Mouse (Mus musculus): ENCODE results near the gene Spns2. TPM values are rescaled to one million over a fixed set of nuclear protein-coding genes. Genes with fewer than 3 reads are reported as not detected.

Spns2 gene
- polyA plus RNA-seq, 1 experiment from 2014 or later, result 8.8 TPM

DNA sequence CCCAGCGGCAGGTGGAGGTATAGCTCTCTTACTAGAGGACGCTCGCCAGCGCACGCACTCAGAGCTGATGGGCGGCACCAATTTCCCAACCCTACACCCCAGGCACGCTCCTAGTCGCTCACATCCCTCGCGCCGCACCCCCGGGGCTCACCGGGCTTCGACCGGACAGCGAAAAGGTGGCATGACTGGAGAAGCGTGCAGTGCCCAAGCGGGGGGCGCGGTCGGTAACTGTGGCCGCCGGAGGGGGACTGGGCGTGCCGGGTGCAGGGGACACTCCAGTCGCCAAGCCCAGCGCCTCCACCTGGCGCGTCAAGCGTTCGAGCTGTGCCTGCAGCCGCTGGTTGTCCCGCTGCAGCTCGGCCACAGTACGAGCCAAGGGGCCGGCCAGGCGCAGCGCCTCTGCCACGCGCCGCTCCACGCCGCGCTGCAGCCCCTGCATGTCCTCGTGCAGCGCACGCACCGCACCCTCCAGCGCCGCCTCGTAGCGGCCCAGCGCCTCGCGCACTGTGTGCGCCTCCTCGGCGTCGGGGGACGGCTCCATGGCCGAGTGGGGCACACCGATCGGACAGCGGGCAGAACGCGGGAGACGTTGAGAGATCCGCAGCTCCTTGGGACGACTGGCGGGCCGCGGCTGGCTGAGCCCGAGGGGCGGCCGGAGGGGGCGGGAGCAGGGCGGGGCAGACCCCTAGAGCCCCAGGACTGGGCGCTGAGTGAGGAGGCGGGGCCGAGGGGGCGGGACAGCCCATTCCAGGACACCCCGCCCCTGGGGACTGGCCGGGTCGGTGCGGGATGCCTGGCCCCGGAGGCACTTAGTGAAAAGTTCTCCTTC, 78.4 kb downstream of the Spns2 start, which contains the start of gene Smtnl2:
TSS of gene Smtnl2 (minus strand) at position 621 of the 829 bp plus-strand sequence.
- peak within 1 kb of the TSS; percentile 64 for H3K4me3 ChIP-seq
- WGBS, result under 1% methylated on average over 84 of the region's 86 CpGs
- peak within 1 kb of the TSS; percentile 99 for H3K4me2 ChIP-seq (replicated peaks)
- ATAC-seq (ENCODE audit: low FRiP score), result peak; percentile 81
- 0 out of 2 replicates have a peak within 1 kb of the TSS, but pooled peaks have one; percentile 30 for H3K27ac ChIP-seq
- H3K9ac ChIP-seq, result peak within 1 kb of the TSS; percentile 77
- no peaks in the 10 kb centered on the region for H3K36me3 ChIP-seq
- no peaks in the 10 kb centered on the region for H3K9me3 ChIP-seq (replicated peaks)
- H3K4me1 ChIP-seq, result peaks cover 26% of the 10 kb centered on the region
- peaks cover 59% of the 10 kb centered on the region for H3K27me3 ChIP-seq

DNA sequence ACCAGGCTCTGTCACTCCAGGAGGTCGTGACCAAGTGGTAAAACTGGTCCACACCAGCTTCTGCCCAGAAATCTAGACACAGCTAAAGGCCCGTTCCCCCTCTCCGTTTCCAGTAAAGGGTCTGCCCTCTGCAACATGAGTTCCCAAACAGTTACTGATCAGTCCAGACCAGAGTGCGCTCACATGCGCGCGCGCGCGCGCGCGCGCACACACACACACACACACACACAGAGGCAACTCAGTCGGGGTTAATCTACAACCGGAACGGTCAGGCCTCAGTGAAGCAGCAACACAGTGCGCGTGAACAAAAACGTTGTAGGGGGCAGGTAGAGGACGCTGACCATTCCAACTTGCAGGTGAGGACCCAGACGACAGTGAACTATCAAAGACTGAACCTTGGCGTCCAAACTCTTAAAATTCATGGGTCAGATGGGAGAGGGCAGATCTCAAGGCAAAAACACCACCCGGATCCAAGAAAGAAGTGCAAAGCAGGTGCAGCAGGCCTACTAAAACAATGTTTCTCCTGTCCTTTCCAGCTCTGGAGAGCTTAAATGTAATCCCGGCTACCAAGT, 79.1 kb downstream of the Spns2 start:
- peak overlapping the region; percentile 64 for H3K4me3 ChIP-seq
- H3K27me3 ChIP-seq, result peaks cover 59% of the 10 kb centered on the region
- H3K27ac ChIP-seq, result no peak overlapping the region
- peak overlapping the region; percentile 99 for H3K4me2 ChIP-seq (replicated peaks)
- peak overlapping the region; percentile 77; the same call in 1 of the 2 replicates for H3K9ac ChIP-seq
- H3K9me3 ChIP-seq (replicated peaks), result no peaks in the 10 kb centered on the region
- H3K4me1 ChIP-seq, result peaks cover 27% of the 10 kb centered on the region
- no peak for ATAC-seq (ENCODE audit: low FRiP score)
- 1% methylated on average over 25 of the region's 25 CpGs for WGBS
- H3K36me3 ChIP-seq, result no peaks in the 10 kb centered on the region

DNA sequence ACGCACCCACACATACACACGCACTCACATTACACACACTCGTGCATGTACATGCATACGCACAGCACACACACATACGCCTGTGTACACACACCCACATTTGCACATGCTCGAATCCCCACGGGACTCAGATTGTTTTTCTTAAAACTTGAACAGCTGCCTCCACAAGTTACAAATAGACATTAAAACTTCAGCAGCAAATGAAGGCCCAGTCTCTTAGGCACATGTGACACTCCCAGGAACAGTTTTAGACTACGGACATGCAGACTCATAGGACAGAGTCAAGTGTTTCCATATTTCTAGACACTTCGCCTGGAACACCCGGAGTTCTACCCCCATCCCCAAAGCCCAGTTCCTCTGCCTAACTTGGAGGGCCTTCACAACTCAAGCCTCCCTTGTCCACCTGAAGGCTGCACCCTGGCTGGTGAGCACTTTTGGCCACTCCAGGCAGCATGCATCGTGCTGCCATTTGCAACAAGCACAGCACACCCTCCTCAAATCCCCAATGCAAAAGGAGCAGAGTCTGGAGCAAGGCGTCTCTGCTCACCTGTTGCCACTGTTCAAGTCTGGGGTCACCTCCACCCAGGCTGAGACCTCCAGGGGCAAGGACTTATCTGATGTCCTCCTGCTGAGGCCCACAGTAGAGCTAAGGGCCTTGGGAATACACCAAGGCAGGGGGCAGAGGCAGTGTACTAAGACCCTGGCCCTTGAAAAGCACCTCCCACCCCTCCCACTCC, 79.9 kb downstream of the Spns2 start:
- 75% methylated on average over 12 of the region's 12 CpGs for WGBS
- Histone ChIP-seq H3K4me1 (peaks cover 27% of the 10 kb centered on the region), H3K36me3 (no peaks in the 10 kb centered on the region), H3K9me3 (replicated peaks) (no peaks in the 10 kb centered on the region), H3K27me3 (peaks cover 59% of the 10 kb centered on the region), H3K27ac (no peak overlapping the region), H3K4me2 (replicated peaks) (peak overlapping the region; percentile 99), H3K4me3 (no peak overlapping the region), H3K9ac (no peak overlapping the region)
- ATAC-seq (ENCODE audit: low FRiP score), result no peak

DNA sequence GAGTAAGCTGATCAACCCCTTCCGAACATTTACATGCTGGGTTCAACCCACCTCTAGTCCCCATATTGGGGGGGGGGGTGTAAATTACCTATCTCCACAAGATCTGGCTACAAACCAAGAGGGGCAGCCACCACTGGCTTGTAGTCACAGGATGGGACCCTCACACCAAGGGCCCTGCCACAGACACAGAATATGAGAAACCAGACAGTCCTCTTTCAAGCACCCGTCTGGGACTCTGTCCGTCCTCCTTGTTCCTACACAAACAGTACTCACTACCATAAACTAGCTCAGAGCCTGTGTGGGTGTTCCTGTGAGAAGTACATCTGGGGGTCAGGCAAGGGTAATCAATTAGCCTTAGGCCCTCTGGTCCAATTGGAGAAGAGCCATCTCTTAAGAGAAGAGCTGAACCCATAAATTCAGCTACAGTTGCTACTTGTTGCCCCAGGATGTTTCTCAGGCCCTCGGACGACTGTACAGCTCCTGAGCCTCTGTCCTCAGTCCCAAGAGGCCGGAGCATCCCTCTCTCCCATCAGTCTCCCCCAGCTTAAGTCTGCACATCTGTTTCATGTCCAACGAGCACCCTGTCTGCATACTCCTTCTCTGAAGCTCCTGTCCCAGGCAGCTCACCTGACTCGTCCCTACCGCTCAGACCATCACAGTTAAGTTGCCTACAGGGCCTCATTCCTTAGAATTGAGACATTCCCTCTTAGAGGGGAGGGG, 81.1 kb downstream of the Spns2 start:
- no peak for ATAC-seq (ENCODE audit: low FRiP score)
- Histone ChIP-seq H3K27me3 (peaks cover 57% of the 10 kb centered on the region), H3K4me1 (peaks cover 27% of the 10 kb centered on the region), H3K27ac (no peak overlapping the region), H3K4me3 (no peak overlapping the region), H3K4me2 (replicated peaks) (no peak overlapping the region; the same call in 1 of the 2 replicates), H3K9ac (no peak overlapping the region), H3K9me3 (replicated peaks) (no peaks in the 10 kb centered on the region), H3K36me3 (no peaks in the 10 kb centered on the region)
- WGBS, result 68% methylated on average over 9 of the region's 9 CpGs

DNA sequence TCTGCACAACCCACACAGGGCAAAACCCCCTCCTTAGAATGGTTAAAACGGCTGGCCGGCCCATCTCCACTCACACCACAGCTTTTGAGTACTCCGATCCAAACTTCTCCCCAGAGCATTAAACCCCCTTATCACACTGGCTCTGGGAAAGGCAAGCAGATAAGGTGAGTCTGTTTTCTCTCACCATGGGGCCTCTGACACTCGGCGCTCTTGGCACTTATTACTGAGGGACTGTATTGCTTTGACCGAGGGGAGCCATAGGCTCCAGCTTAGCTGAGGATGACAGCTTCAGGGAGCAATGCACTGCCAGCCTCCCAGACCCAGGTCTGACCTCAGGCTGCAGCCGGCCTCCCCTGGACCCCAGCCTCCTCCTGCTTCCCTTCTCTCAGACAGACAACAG, 82.1 kb downstream of the Spns2 start:
- peaks cover 27% of the 10 kb centered on the region for H3K4me1 ChIP-seq
- H3K4me3 ChIP-seq, result no peak overlapping the region
- H3K27me3 ChIP-seq, result peaks cover 47% of the 10 kb centered on the region
- H3K27ac ChIP-seq, result no peak overlapping the region
- no peaks in the 10 kb centered on the region for H3K9me3 ChIP-seq (replicated peaks)
- ATAC-seq (ENCODE audit: low FRiP score), result no peak
- H3K9ac ChIP-seq, result no peak overlapping the region
- H3K4me2 ChIP-seq (replicated peaks), result no peak overlapping the region
- H3K36me3 ChIP-seq, result no peaks in the 10 kb centered on the region
- 13% methylated on average over 7 of the region's 7 CpGs for WGBS

DNA sequence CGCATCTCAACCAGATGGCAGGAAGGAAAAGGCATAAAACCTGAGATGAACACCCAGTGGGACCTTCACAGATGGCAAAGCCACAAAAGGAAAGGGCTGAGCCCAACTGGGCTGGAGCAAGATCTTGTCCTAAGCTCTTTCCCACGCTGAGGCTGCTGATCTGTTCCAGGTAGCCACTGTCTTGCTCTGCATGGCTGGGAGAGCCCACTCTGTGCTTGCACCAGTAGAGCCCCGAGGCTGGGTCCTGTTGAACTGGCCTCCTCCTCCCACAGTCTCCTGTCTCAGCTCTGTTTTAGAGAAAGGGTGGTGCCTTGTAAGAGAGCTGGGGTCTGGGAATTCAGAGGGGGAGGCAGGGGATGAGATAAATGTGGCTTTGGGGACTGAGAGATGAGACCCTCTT, 82.6 kb downstream of the Spns2 start:
- Histone ChIP-seq H3K27me3 (peaks cover 42% of the 10 kb centered on the region), H3K9me3 (replicated peaks) (no peaks in the 10 kb centered on the region), H3K4me2 (replicated peaks) (no peak overlapping the region), H3K36me3 (no peaks in the 10 kb centered on the region), H3K9ac (no peak overlapping the region), H3K4me3 (no peak overlapping the region), H3K4me1 (peaks cover 27% of the 10 kb centered on the region), H3K27ac (no peak overlapping the region)
- 22% methylated on average over 3 of the region's 3 CpGs for WGBS
- no peak for ATAC-seq (ENCODE audit: low FRiP score)

DNA sequence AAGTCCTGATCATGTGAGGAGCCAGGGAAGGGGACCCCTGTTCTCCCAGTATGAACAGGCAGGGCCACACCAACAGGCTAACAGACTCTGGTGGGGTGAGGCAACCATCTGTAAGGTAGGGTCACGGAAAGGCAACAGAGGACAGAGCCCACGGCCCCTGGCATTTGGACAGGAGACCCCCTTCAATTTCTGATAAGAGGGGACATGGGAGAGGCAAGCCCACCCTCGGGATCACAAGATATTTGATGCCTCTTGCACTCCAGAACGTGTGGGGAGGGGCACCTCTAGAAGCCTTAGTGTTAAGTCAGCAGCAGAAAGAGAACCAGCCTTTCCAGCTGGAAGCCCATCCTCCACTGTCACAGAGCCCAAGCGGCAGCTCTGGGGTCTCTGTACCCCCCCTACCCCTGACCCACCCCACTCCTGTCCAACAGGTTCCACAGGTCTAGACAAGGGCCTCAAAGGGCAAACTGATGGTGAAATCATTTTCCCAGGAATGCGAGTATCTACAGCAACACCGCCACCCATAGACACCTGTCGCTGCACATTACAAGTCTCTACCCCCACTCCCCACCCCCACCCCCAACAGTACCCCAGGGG, 83.5 kb downstream of the Spns2 start:
- H3K4me3 ChIP-seq, result no peak overlapping the region
- no peak for ATAC-seq (ENCODE audit: low FRiP score)
- H3K4me1 ChIP-seq, result peaks cover 25% of the 10 kb centered on the region
- no peaks in the 10 kb centered on the region for H3K36me3 ChIP-seq
- 52% methylated on average over 8 of the region's 8 CpGs for WGBS
- no peak overlapping the region for H3K4me2 ChIP-seq (replicated peaks)
- H3K27ac ChIP-seq, result no peak overlapping the region
- no peaks in the 10 kb centered on the region for H3K9me3 ChIP-seq (replicated peaks)
- H3K9ac ChIP-seq, result no peak overlapping the region
- peaks cover 33% of the 10 kb centered on the region for H3K27me3 ChIP-seq

DNA sequence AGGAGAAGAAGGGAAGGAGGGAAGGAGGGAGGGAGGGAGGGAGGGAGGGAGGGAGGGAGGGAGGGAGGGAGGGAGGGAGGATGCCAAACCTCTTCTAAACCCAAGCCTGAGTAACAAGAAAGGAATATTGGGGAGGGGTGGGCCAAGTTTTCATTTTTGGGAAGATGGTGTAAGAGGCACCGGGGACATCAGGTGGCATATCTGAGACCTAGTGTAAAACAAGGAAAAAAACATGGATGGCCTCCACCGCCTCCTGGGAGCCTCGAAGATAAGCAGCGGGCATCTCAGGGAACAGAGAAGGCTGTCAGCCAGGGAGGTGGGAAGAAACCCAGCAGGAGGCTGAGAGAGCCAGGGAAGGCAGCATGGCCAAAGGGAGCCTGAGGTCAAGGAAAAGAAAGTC, 84.2 kb downstream of the Spns2 start:
- H3K9me3 ChIP-seq (replicated peaks), result no peaks in the 10 kb centered on the region
- peaks cover 28% of the 10 kb centered on the region for H3K27me3 ChIP-seq
- H3K4me3 ChIP-seq, result no peak overlapping the region
- no peak overlapping the region for H3K4me2 ChIP-seq (replicated peaks)
- H3K27ac ChIP-seq, result no peak overlapping the region
- H3K4me1 ChIP-seq, result peaks cover 21% of the 10 kb centered on the region
- WGBS, result 59% methylated on average over 4 of the region's 4 CpGs
- H3K36me3 ChIP-seq, result no peaks in the 10 kb centered on the region
- no peak for ATAC-seq (ENCODE audit: low FRiP score)
- no peak overlapping the region for H3K9ac ChIP-seq

DNA sequence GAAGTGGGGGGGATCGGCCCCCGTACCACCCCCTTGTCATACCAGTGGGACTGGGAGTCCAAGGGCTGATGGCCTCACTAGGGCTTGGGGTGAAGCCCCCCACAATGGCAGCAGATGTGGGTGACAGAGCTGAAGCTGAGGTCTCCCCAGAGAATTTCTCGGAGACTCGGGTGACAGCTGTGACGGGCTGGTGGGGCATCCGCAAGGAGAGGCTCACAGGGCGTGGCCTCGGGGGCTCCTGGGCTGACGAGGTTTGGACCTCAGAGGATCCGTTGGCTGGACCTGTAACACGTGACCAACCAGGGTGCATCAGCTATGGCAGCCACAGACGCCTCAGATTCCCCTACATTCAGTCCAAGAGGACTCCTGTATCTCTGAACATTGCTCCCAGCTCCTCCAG, 86.7 kb downstream of the Spns2 start:
- H3K9ac ChIP-seq, result no peak overlapping the region
- H3K27ac ChIP-seq, result no peak overlapping the region
- peaks cover 4% of the 10 kb centered on the region; the same call in 1 of the 2 replicates for H3K27me3 ChIP-seq
- no peak for ATAC-seq (ENCODE audit: low FRiP score)
- H3K4me1 ChIP-seq, result peaks cover 16% of the 10 kb centered on the region; the same call in 1 of the 2 replicates
- H3K4me3 ChIP-seq, result no peak overlapping the region
- no peaks in the 10 kb centered on the region for H3K9me3 ChIP-seq (replicated peaks)
- WGBS, result 77% methylated on average over 12 of the region's 12 CpGs
- H3K36me3 ChIP-seq, result no peaks in the 10 kb centered on the region
- H3K4me2 ChIP-seq (replicated peaks), result no peak overlapping the region

DNA sequence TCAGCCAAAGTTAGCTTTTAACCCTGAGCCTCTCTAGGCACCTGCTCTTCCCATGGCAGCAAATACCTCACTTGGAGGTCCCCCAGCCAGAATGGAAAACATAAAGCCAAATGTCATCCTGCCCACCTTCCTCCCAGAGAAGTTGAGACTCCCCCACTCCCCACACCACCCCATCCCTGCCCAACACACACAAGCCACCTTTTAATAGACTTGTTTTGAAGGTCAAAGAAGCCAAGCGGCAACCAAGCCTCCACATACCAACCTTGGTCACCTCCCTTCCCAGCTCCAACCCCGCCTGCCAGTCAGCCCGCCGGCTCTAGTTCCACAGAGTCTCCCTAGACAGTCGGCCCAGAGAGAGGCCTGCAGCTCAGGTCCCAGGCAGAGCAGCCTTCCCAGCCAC, 87.7 kb downstream of the Spns2 start:
- ATAC-seq (ENCODE audit: low FRiP score), result no peak
- peaks cover 14% of the 10 kb centered on the region; the same call in 1 of the 2 replicates for H3K4me1 ChIP-seq
- H3K36me3 ChIP-seq, result no peaks in the 10 kb centered on the region
- H3K27ac ChIP-seq, result no peak overlapping the region
- no peak overlapping the region for H3K4me3 ChIP-seq
- H3K27me3 ChIP-seq, result 0 out of 2 replicates have a peak, but pooled peaks cover 2% of the 10 kb centered on the region
- H3K4me2 ChIP-seq (replicated peaks), result no peak overlapping the region
- no peaks in the 10 kb centered on the region for H3K9me3 ChIP-seq (replicated peaks)
- 58% methylated on average over 5 of the region's 5 CpGs for WGBS
- H3K9ac ChIP-seq, result no peak overlapping the region

All from hindbrain, embryonic 12.5 days (tissue).